Comparison of ENCODE assay signal across 8 mouse cellular contexts in the genomic region with DNA sequence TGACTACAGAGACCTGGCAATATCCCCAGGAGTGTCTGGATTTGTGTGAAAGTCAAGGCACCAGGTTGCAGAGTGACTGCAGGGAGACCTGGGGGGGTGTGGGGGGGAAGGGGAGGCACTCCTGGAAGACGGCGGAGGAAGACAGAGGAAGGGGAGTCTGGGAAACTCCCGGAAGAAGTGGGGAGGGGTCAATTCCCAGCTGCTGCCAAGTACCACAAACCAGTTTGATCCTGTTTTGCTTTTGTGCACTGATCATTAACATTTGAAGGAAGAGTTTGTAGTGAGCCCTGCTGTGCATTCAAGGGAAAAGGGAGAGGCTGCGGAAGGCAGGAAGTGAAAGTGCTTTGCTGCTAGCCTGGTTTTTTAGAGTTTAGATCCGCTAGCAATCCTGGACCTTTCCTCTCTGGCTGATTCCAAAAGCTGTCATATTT. TPM values are rescaled to one million over a fixed set of nuclear protein-coding genes. Genes with fewer than 3 reads are reported as not detected.
DNase-seq lines count a peak whose midpoint lies in the region; ATAC-seq and TF ChIP-seq lines count a peak whose summit lies in the region.

No protein-coding gene starts in this region.

- no peak overlapping the region for H3K27ac ChIP-seq in hindbrain, embryonic 15.5 days (replicated peaks)
- no peak overlapping the region for H3K27ac ChIP-seq in left cerebral cortex, adult 2 months

- H3K9ac ChIP-seq in hindbrain, embryonic 15.5 days = no peak overlapping the region

- 0% methylated on average over 5 of the region's 5 CpGs for WGBS in hindbrain, embryonic 15.5 days

- H3K4me1 ChIP-seq in hindbrain, embryonic 15.5 days (replicated peaks) = peaks cover 20% of the 10 kb centered on the region

- no peak for TF ChIP-seq CTCF in left cerebral cortex, adult 2 months (IDR thresholded peaks at IDR 0.05)

- H3K9me3 ChIP-seq in hindbrain, embryonic 15.5 days = no peaks in the 10 kb centered on the region

- H3K4me3 ChIP-seq in hindbrain, embryonic 15.5 days = no peak overlapping the region
- no peak overlapping the region for H3K4me3 ChIP-seq in left cerebral cortex, adult 2 months

- intact Hi-C loops in left cerebral cortex, adult 2 months (cut with DNase I) = no loop called here

- no peaks in the 10 kb centered on the region for H3K36me3 ChIP-seq in hindbrain, embryonic 15.5 days

- peak; percentile 39; the same call in 1 of the 2 replicates for ATAC-seq in hindbrain, embryonic 15.5 days (ENCODE audit: low FRiP score, low read depth)
- peak; percentile 80 for ATAC-seq in megakaryocyte, adult 5-6 weeks (ENCODE audit: poor library complexity, severe bottlenecking)

- peak overlapping the region; percentile 39 for H3K4me2 ChIP-seq in hindbrain, embryonic 15.5 days

- peak; percentile 99 for DNase-seq in ES-CJ7 (ENCODE audit: low read depth, low spot score)
- peak; percentile 80 for DNase-seq in embryo, embryonic 11 days
- DNase-seq in ovary, postnatal 10 days (ENCODE audit: low spot score) = no peak
- DNase-seq in left cerebral cortex, adult 2 months (ENCODE audit: extremely low spot score in 1 of 2, low spot score in 2 of 2) = no peak
- no peak for DNase-seq in frontal cortex, postnatal 36 days (ENCODE audit: low spot score in 2 of 2)
- no peak for DNase-seq in right cerebral cortex, postnatal 36 days (ENCODE audit: low spot score in 2 of 2)

- no peaks in the 10 kb centered on the region for H3K27me3 ChIP-seq in hindbrain, embryonic 15.5 days

RNA-seq across cellular contexts. Expression of a gene that starts 9.1 kb away (rescaled TPM):
- not detected in 2 replicates for polyA plus RNA-seq in hindbrain, embryonic 15.5 days (2015; fragmentation: Nextera tagmentation; extraction: Ambion mirVana)
- 0.14 TPM in 1 of 2 replicates, not detected in the other for total RNA-seq in megakaryocyte, adult 5-6 weeks (2015)
- 0.33 and 0.61 TPM in 2 replicates for total RNA-seq in megakaryocyte, adult 5-6 weeks (2017)
- under 1 TPM; 0.21 to 0.32 TPM for total RNA-seq in left cerebral cortex, adult 2 months (2021)

RNA-seq across cellular contexts. Expression of a gene that starts 55.6 kb away (rescaled TPM):
- not detected in 2 replicates for polyA plus RNA-seq in hindbrain, embryonic 15.5 days (2015; fragmentation: Nextera tagmentation; extraction: Ambion mirVana)
- total RNA-seq in megakaryocyte, adult 5-6 weeks (2015) = not detected in 2 replicates
- not detected in 2 replicates for total RNA-seq in megakaryocyte, adult 5-6 weeks (2017)
- not detected for total RNA-seq in left cerebral cortex, adult 2 months (2021)

Comparison
In these comparisons a context has a peak if more than half of its experiments do, and no peak if none do; other contexts are left out.
1. DNase-seq: peak in ES-CJ7 (single experiment) and embryo, embryonic 11 days (single experiment); none in ovary, postnatal 10 days (single experiment), left cerebral cortex, adult 2 months (0 of 2), frontal cortex, postnatal 36 days (0 of 2) and right cerebral cortex, postnatal 36 days (0 of 2).